Mouse (Mus musculus) hindbrain, postnatal 0 days (tissue): Measurements from ENCODE around the gene Nav2. TPM values are rescaled to one million over a fixed set of nuclear protein-coding genes. Genes with fewer than 3 reads are reported as not detected.

ENCODE experiments used
- ATAC-seq: fragments of 200-750 bp; cut with Nextera tagmentation; 2 replicates; pipeline ENCODE4 v1.8.0; 2017; ENCODE audit warnings: mild to moderate bottlenecking, moderate TSS enrichment, moderate library complexity
- DNase-seq: peaks from one replicate; pipeline ENCODE4 v3.0.0-alpha.2; 2015; ENCODE audit warnings: low spot score
- H3K27ac ChIP-seq: fragments of 300-500 bp; sonication (generic); 2 replicates; pipeline ENCODE4 v1.5.1; 2014; ENCODE audit warnings: mild to moderate bottlenecking
- H3K27me3 ChIP-seq: fragments of 300-500 bp; sonication (generic); 2 replicates; pipeline ENCODE4 v1.6.1; 2014; ENCODE audit warnings: low read length, mixed read lengths; ENCODE audit not compliant: insufficient read depth
- H3K36me3 ChIP-seq: fragments of 300-500 bp; sonication (generic); 2 replicates; pipeline ENCODE4 v1.6.1; 2014; ENCODE audit warnings: low read length, mixed read lengths; ENCODE audit not compliant: insufficient read depth
- H3K4me1 ChIP-seq: fragments of 300-500 bp; sonication (generic); 2 replicates; pipeline ENCODE4 v1.6.1; 2014; ENCODE audit warnings: antibody characterized with exemption, low read length, mixed read lengths; ENCODE audit not compliant: insufficient read depth
- H3K4me2 ChIP-seq: fragments of 300-500 bp; sonication (generic); 2 replicates; pipeline ENCODE4 v1.6.1; 2014; ENCODE audit warnings: low read depth, mild to moderate bottlenecking, low read length, moderate library complexity, mixed read lengths
- H3K4me3 ChIP-seq: fragments of 300-500 bp; sonication (generic); 2 replicates; pipeline ENCODE4 v1.5.1; 2014; ENCODE audit warnings: low read length
- H3K9ac ChIP-seq: fragments of 300-500 bp; sonication (generic); replicated peaks from 2 replicates; pipeline ENCODE4 v1.6.1; 2014; ENCODE audit warnings: mild to moderate bottlenecking, low read length, moderate library complexity, mixed read lengths
- H3K9me3 ChIP-seq: fragments of 300-500 bp; sonication (generic); 2 replicates; pipeline ENCODE4 v1.6.1; 2016; ENCODE audit warnings: low read length, mixed read lengths
- CTCF ChIP-seq: IDR thresholded peaks from 2 replicates; pipeline ENCODE4 v1.5.1; 2016; ENCODE audit warnings: antibody characterized with exemption, control low read depth, low read depth
- WGBS: fragments of 180-500 bp; shearing (Covaris S2); extraction: QIAGEN DNeasy Blood & Tissue Kit; methylation state at CpG from one replicate; pipeline ENCODE4 v1.1.7; 2014; 5-methylcytosine and 5-hydroxymethylcytosine counted together
- polyA plus RNA-seq: library from polyadenylated mRNA; unstranded; fragments of >200 nt; fragmentation: Nextera tagmentation; extraction: Ambion mirVana; gene quantifications from 2 replicates; pipeline ENCODE4 v1.2.1, GENCODE M21; 2015
- total RNA-seq: library from RNA; depleted of rRNA; stranded (reverse); fragments of >200 nt; gene quantifications from 2 replicates; pipeline ENCODE4 v1.2.3, GENCODE M21; 2014

Nav2 gene
- total and polyA plus RNA-seq, 2 experiments from 2014 or later = 20.1 to 64.7 TPM

DNA sequence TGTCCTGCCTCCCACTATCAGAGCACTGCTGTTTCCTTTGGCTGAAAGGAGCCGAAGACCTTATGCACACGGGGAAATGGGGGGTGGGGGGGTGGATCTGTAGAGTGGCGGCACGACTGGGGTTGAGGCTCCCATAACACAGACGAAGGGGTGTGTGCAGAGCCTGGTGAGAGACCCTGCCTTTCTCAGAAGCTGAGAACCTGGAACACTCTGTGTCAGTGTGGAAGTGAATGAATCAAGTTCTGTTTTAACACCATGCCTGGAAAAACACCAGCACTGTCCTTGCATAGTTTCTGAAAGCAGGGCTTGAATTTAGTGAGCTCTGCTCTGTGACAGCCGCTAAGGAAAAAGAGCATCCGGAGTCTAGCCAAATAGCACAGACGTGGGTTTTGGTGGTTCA lies 379.7 kb downstream of the Nav2 start:
- no peak for TF ChIP-seq CTCF
- Histone ChIP-seq H3K27me3 (no peaks in the 10 kb centered on the region), H3K36me3 (no peaks in the 10 kb centered on the region), H3K4me1 (peaks cover 4% of the 10 kb centered on the region; the same call in 1 of the 2 replicates), H3K9ac (no peak overlapping the region), H3K27ac (peak overlapping the region; percentile 20; the same call in 1 of the 2 replicates), H3K4me2 (no peak overlapping the region), H3K9me3 (no peaks in the 10 kb centered on the region), H3K4me3 (no peak overlapping the region)
- ATAC-seq (no peak), DNase-seq (no peak)
- 40% methylated on average over 8 of the region's 8 CpGs for WGBS

DNA sequence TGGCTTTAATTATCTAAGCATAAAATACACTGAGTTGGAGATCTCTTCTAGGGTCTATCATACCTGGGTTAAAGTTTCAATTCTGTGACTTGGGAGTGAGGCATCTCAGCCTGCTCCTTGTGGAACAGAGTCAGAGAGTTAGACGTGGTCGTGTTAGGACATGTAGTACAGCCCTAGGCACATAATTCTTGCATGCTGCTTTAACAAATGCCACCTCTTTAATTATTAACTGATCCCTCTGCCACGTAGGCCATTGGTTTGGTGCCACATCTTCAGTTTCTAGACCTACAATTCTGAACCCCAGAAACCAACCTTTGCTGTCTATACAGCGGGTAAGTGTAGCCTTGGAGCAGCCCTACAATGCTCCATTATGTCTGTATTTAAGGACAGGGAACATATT lies 381.8 kb downstream of the Nav2 start:
- DNase-seq (no peak), ATAC-seq (no peak)
- Histone ChIP-seq H3K9me3 (no peaks in the 10 kb centered on the region), H3K27me3 (no peaks in the 10 kb centered on the region), H3K27ac (no peak overlapping the region), H3K36me3 (no peaks in the 10 kb centered on the region), H3K4me1 (peaks cover 4% of the 10 kb centered on the region; the same call in 1 of the 2 replicates), H3K9ac (no peak overlapping the region), H3K4me3 (no peak overlapping the region), H3K4me2 (no peak overlapping the region)
- WGBS = 83% methylated on average over 4 of the region's 4 CpGs
- no peak for TF ChIP-seq CTCF

- peaks cover 4% of the 10 kb centered on the region; the same call in 1 of the 2 replicates for H3K4me1 ChIP-seq
- no peak for DNase-seq
- H3K9me3 ChIP-seq = no peaks in the 10 kb centered on the region
- no peak for TF ChIP-seq CTCF
- H3K4me3 ChIP-seq = no peak overlapping the region
- H3K36me3 ChIP-seq = no peaks in the 10 kb centered on the region
- 91% methylated on average over 8 of the region's 8 CpGs for WGBS
- no peak overlapping the region for H3K27ac ChIP-seq
- no peak for ATAC-seq
- no peak overlapping the region for H3K4me2 ChIP-seq
- no peak overlapping the region for H3K9ac ChIP-seq
- no peaks in the 10 kb centered on the region for H3K27me3 ChIP-seq
Observed at GRCm38 (mm10) chr7:49291208-49291892, 382.8 kb downstream of the Nav2 start.

DNA sequence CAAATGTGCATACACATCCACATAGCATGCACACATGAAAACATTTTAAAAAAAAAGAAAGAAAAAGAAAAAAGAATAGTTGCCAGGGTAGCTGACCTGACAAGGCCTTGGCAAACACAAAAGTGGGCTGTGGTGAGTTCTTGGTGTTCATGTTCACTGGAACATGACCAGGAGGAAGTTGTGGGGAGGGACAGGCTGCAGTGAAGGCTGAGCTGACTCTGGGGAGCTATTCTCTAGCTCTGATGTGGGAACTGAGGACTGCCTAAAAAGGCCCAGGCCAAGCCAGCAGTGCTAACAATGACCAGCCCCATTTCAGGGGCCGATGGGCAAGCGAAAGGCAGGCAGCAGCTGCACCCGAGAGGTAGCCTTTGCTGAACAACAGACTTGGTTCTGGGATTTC lies 388.6 kb downstream of the Nav2 start:
- no peak overlapping the region for H3K4me2 ChIP-seq
- no peak overlapping the region for H3K4me3 ChIP-seq
- TF ChIP-seq CTCF = no peak
- H3K27me3 ChIP-seq = no peaks in the 10 kb centered on the region
- ATAC-seq (no peak), DNase-seq (no peak)
- H3K27ac ChIP-seq = 0 out of 2 replicates have a peak overlapping the region, but pooled peaks have one; percentile 15
- no peaks in the 10 kb centered on the region for H3K9me3 ChIP-seq
- H3K9ac ChIP-seq = no peak overlapping the region
- no peaks in the 10 kb centered on the region for H3K36me3 ChIP-seq
- no peaks in the 10 kb centered on the region for H3K4me1 ChIP-seq
- WGBS = 74% methylated on average over 3 of the region's 3 CpGs

DNA sequence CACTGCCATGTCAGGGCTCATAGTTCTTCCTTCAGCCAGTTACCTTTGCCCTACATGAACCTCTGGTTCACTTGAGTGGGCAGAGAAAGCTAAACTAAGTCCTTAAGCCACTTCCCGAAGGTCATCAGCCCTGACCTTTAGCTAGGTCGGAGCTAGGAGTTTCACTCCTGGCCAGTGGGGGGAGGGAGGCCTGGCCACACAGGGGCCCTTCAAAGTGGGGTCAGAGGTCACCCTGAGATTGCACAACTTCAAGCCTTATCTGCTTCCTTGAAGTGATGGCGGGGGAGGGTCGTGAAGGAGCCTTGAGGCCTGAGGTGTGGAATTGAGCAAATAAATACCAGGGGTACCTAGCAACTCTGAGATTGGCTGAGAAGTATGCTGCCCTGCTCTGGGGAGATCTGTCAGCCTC lies 389.9 kb downstream of the Nav2 start:
- TF ChIP-seq CTCF = no peak
- Histone ChIP-seq H3K4me2 (no peak overlapping the region), H3K9me3 (no peaks in the 10 kb centered on the region), H3K27me3 (no peaks in the 10 kb centered on the region), H3K4me3 (no peak overlapping the region), H3K4me1 (no peaks in the 10 kb centered on the region), H3K27ac (no peak overlapping the region), H3K36me3 (no peaks in the 10 kb centered on the region), H3K9ac (no peak overlapping the region)
- WGBS = 40% methylated on average over 4 of the region's 4 CpGs
- ATAC-seq (0 out of 2 replicates have a peak, but pooled peaks have one; percentile 2), DNase-seq (no peak)

- TF ChIP-seq CTCF = no peak
- Histone ChIP-seq H3K9me3 (no peaks in the 10 kb centered on the region), H3K27ac (no peak overlapping the region), H3K36me3 (no peaks in the 10 kb centered on the region), H3K9ac (no peak overlapping the region), H3K27me3 (no peaks in the 10 kb centered on the region), H3K4me1 (0 out of 2 replicates have a peak, but pooled peaks cover 6% of the 10 kb centered on the region), H3K4me2 (no peak overlapping the region), H3K4me3 (no peak overlapping the region)
- 75% methylated on average over 6 of the region's 6 CpGs for WGBS
- DNase-seq (no peak), ATAC-seq (no peak)
Observed at GRCm38 (mm10) chr7:49301487-49301886, 393.0 kb downstream of the Nav2 start.
